Mouse (Mus musculus) spleen, postnatal 4 days (tissue): ENCODE measurements around the gene Slc6a2.

ENCODE experiments used
- DNase-seq, 2 experiments: peaks; one replicate each; pipeline ENCODE4 v3.0.0; 2022; ENCODE audit warnings: low spot score in 2 of 2

Gene Slc6a2

DNA sequence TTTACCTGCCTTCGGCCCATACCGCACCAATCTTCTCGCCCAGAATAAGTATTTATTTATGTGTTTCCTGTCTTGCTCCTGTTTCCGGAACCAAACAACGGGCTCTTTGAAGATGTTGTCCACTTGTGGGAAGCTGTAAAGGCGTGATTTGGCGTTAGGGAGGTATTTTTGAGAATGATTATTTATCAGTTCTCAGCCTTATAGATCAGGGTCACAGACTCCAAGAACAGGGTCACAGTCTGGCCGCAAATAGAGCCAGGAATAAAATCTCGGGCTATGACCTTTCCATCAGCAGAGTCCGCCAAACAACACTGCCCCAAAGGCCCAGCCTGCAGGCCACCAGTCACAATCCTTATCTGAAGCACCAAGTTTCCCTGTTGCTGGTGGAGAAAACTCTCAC lies at the start of gene Slc6a2:
Slc6a2 (plus strand) TSS at position 301 of the 400 bp plus-strand sequence.
- no peak for DNase-seq

DNA sequence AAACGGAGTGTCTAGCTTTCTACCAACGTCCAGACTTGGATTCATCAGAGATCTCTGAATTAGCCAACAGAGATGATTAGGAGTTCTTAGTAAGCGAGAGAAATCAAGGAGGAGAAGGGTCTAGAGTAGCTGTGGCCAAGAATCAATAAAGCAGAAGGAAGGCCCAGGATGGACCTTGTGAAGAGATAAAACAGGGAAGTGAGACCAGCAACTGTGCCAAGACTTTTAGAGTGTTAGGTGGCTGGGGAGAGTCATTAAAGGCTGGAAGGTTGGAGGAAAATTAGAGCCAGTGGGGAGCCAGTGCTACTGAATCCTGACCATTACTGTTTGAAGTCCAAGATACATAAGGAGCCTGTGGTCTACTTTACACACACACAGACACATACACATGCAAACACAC lies 48.4 kb upstream of the Slc6a2 start:
- DNase-seq: no peak

DNA sequence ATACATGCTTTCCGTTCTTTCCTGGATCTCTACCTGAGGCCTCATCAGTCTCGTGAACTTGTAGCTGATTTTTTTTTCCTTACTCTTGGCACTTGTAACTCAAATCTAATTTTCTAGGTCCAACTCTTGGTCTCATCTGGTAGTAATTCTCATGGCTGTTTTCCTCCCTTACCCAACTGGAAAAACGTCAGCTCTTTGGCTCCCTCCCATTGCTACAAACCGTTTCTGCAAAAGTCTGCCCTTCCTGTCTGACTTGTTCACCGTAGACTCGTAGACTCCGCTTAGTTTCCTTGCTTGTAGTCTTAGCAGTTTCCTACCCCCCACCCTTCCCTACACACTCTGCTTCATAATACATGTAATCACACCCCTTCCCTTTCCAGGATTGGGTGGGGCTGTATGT lies 46.5 kb upstream of the Slc6a2 start:
- DNase-seq: no peak

DNA sequence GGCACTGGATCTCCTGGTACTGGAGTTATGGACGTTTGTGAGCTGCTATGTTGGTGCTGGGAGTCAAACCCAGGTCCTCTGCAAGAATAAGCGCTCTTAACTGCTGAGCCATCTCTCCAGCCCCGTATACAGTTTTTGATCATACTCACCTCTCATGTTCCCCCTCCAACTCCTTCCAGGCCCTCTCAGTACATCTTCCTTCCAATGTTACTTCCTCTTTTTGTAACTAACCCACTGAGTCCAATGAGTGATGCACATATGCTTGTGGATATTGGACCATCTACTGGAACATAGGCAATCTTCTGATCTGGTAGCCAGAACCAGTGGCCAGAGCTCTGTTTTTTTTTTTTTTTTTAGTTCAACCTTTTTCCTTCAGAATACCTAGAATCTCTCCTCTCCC lies 43.8 kb upstream of the Slc6a2 start:
- DNase-seq: no peak

DNA sequence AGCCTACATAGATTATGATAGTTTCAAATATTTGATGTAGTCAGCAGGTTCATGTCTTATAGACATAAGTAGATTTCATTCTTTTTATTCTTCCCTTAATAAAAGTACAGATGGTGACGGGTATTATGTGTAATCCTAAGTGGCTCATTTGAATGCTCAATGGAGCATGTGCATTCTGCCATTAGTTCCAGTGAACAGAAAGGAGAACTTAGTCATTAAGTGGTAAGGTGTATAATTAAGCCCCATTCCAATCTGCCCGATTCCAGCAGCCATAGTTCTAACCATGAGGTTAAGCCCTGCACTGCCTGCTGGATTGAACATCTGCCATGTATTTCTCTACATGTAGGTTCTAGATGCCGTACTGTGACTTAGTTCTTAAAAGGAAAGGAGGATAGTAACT lies 38.1 kb upstream of the Slc6a2 start:
- no peak for DNase-seq

DNA sequence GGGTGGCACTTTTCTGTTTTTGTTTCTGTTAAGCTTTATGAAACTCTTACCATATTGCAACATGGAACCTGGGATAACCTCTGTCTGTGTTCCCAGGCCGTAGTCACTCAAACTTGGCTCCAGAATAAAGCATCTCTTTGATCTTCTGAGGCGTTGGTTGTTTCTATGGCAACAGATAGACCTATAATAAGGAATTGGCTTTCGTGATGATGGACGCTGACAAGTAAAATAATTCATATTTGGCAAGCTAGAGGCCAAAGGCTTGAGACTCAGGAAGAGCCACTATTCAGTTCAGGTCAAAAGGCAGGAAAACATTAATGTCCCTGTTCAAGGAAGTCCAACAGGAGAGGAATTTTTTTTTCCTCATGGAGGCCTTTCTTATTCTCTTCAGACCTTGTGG lies 30.9 kb upstream of the Slc6a2 start:
- no peak for DNase-seq

DNA sequence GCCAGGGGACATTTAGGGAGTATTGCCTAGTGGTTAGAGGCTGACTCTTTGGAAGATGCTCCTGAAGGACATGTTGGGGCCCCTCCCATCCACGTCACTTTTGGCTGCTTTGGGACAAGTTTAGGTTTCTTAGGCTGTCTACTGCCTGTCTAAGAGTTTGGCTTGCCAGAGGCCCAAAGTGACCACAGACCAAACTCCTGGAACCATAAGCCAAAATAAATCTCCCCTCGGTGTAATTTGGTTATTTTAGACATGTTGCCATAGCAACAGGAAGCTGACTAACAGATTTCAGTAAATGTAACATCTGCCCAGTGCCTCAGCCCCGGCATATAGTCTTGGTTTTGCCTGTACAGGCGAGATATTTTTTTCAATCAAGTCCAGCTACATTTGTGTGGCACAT lies 21.8 kb upstream of the Slc6a2 start:
- DNase-seq: no peak

DNA sequence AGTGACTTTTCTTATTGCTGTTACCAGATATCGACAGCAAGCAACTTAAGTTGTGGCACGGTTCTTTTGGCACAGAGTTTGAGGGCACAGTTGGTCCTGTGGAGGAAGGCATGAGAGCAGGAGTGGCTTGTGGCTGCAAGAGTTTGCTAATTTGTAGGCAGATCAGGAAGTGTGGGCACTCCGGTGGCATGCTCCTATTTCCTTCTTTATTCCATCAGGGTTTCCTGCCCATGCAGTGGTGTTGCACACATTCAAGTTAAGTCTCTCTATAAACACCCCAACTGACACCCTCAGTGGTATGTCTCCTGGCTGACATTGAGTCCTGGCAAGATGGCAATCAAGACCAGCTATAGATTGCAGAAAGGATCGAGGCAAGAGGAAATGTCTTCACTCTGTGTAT lies 10.8 kb upstream of the Slc6a2 start:
- DNase-seq: no peak

DNA sequence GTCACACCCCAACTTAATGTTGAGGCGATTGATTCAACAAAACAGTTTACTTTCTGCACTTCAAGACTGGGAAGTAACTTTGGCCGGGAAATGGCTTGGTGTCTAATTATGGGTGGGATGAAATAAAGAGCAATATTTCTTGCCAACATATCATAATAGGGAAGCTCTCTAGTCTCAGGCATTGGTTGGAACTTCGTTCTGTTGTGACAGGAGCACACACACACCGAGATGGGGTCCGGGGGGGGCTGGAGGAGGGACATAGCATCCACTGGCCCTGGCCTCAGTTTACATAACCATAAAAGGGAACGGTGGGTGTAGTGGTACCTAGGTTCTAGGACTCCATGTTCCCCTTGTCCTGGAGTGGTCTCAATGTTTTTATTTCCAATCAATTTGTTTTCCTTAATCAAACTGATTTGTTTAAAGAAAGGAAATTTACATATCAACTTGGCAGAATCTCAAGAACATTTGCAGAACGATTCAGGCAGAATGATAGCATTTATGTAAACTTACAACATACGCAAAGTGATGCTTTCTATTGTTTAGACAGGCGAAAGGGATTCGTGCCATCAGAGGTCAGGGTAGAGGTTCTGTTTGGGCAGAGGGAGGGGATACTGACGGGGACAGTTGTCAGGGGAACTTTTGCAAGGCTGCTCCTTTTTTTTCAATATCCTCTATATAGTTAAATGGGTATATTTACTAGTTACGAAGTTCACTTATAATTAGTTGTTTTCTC lies 9.1 kb upstream of the Slc6a2 start:
- DNase-seq: no peak

DNA sequence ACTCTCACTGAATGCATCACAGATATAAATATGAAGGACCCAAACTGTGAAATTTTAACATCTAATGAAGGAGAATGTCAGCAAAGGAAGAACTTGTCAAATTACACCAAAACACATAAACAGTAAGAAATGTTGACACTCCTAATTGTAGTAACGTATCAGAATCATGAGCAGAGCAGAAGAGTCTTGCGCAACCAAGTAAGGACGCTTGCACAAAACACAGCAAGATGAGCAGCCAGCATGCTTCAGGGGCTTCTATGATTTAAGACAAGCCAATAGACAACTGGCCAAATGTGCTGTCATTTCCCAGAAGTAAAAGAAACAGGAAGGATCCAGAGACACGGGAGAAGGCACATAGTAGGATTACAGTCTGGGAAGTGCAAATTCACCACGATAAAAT lies 5.8 kb upstream of the Slc6a2 start:
- DNase-seq: no peak

DNA sequence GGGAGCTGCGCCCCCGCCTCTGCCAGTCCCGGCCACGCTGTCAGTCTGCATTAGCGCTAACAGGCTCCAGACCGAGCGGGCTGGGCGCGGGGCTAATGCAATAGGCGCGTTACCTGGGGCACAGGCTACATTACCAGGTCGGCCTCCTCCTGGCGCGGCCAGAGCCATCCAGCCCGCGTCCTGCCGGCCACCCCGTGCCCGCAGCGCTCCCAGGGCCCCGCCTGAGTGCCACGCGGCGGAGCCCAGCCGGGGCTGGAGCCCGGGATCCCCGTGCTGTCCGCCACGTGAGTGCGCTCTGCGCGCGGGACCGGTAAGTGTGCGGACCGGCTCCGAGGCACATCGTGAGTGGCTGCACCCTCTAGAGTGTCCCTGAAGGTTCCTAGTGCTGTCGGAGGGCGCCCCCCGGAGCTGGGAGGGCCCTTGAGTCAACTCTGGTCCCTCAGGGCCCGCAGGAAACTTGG lies 602 bp downstream of the Slc6a2 start:
- DNase-seq: no peak

DNA sequence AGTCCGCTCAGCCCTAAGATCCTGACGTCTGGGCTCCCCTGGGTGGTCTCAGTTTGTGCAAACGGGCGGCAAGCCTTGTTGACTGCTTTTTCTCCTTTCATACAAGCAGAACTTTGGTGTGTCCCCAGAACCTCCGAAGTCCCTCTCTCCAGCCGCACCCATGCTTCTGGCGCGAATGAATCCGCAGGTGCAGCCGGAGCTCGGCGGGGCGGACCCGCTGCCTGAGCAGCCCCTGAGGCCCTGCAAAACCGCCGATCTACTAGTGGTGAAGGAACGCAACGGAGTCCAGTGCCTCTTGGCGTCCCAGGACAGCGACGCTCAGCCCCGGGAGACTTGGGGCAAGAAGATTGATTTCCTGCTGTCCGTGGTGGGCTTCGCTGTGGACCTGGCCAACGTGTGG lies 1.2 kb downstream of the Slc6a2 start:
- no peak for DNase-seq

DNA sequence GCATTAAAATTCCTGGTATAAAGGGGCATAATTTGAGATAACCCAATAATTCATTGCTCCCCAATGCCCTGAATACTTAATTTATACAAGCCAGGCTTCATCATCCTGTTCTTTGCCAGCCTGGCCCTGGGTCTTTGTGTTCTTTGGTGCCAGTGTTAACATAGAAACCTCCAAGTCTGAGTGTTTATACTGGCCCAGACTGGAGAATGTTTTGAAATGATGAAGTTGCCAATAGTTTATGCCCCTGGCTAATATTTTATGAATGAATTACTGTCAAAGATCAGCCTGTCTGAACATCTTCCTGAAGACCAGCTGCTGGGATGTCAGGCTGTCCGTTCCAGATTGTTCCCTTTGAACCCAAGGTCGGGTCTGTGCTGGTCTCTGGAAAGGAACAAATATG lies 4.7 kb downstream of the Slc6a2 start:
- no peak for DNase-seq

DNA sequence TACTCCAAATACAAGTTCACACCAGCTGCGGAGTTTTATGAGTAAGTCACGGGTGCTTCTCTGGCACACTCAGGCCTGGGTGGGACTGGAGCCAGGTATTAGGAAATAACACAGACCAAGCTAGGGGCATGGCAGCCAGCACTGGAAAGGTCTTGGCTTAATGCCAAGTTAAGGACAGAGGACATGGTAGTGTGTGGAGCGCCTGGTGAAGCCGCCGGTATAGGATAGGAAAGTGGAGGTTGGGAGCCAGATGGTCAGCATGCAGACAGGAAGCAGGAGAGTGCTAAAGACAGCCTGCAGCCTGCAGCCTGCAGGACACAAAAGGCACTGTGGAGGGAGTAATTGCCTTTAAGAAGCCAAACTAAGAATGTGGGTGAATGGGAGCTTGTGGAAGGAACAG lies 13.1 kb downstream of the Slc6a2 start:
- no peak for DNase-seq

DNA sequence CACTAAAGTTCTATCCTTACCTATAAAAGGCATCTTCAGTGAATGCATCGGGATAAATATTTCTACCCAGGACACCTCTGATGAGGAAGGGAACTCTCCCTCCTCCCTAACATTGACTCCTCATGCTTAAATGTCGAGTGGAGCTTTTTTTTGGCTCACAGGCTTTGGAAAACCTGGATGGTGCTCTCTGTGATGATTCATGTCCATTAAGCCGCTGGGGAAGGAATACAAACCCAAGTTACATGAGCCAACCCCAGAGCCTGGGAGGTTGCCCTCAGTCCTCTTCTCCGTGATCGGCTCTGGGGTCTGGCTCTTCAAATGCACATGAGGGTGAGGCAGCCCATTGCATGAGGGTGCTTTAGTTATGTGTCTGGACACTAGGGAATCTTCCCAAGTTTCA lies 16.8 kb downstream of the Slc6a2 start:
- DNase-seq: no peak

DNA sequence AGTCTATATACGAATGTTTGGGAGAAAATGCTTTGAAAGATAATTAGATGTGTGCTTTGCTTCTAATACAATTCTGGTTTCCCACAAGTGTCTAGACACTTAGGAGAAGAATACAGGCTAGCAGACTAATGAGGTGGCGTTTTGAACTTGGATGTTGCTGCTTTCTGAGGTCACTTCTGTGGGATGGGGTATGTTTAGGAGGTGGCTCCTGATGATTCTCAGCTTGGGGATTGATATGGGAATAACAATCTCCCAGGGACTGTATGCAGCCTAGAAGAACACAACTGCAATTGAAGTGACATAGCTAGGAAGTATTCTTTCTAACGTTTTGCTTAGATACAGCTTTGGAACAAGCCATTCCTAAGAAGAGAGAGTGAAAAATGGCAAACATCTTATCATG lies 22.6 kb downstream of the Slc6a2 start:
- no peak for DNase-seq

DNA sequence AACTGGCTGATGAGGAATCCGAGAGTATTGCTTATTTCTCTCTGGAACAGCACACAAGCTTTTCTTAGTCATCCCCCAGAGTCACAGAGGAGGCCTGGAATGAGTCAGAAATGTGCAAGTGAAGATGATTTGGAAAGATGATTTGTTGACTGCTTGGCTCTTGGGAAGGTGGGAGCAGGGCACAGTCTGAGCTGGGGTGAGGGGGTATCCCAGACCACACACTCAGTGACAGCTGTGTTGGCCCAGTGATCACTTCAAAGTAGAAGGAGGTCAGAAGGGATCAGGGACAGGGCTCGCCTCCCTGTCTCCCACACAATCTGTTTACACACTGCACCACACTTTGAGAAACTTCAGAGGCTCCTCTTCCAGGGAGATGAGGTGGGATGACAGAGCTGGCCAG lies 24.5 kb downstream of the Slc6a2 start:
- DNase-seq: no peak

DNA sequence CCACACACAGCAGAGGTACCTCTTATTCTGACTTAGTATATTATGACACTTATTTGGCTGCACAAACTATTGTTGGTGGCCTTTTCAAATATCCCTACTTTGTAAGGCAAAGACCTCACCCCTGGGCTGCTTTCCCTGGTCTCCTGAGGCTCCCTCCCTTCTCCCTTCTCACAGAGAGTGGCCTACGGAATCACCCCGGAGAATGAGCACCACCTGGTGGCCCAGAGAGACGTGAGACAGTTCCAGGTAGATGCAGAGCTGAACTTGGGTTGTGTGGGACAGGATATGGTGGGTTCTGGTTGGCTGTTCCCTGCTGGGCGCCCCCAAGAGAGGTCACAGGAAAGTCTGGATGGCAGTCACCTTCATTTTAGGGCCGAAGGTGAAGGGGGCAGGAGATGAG lies 37.0 kb downstream of the Slc6a2 start:
- DNase-seq: no peak

DNA sequence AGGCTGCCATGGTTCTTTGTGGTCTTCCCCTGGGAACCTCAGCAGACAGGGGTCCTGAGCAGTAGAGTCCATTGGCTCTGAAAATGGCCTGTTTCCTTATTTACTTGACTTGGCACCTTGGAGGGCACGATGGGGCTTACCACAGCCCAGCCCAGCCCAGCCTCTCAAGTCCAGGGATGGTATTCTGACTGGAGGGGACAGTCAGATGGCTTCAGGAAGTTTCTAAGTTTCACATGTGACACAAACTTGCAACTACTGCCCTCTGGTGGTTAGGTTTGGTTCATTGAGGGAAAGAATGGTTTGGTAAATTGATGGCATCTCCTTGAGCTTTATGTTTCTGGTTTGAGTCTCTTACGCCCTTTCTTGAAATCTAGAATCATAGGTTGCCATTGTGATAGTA lies 38.7 kb downstream of the Slc6a2 start:
- no peak for DNase-seq

DNA sequence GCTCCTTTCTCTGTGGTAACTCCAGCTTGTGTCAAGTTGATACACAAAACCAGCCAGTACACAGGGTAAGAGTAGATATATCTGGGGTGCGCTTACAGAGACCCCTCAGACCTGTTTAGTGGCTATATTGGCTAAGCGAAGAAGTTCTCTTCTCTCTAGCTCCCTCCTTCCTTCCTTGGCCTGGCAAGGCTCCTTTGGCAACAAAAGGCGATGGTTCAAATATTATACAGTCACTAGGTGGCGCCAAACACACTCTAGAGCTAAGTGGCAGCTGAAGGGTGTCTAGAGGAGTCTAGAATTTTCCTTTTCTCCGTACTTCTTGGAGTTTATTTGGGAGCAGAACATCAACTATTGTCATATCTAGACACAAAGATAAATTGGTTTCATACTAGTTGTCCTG lies 50.4 kb downstream of the Slc6a2 start:
- no peak for DNase-seq

DNA sequence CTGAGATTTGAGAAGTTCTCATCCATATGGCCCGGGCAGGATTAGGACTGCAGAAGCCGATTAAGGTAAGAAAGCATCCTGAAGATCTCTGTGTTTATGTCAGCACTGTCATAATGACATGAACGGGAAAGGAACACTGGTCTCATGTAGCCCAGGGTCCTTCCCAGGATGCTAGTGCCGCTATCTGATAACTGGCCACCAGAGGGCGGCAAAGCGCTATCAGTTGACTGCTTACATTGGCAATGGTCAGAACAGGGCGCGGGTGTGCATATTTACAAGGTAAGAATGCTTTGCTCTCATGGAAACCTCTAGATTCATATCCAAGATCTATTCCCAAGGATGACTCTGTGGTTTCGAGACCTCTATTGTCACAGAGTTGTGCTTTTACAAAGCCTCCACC lies 51.6 kb downstream of the Slc6a2 start:
- peak; percentile 59 to 87 for DNase-seq

DNA sequence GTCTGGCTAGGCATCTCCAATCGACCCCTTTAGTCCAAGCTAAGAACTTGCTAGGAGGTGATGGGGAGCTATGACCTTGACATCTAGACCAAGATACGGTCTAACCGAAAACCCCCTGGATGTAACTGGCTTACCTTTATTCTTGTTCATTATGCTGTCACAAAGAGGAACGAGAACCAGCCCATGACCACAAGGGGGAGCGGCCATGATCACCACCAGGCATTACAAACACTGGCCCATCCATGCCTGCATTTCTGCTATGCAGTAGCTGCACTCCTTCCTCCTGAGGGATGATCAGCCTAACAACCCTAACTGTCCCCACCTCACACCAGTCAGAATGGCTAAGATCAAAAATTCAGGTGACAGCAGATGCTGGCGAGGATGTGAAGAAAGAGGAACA lies 52.3 kb downstream of the Slc6a2 start:
- no peak for DNase-seq

DNA sequence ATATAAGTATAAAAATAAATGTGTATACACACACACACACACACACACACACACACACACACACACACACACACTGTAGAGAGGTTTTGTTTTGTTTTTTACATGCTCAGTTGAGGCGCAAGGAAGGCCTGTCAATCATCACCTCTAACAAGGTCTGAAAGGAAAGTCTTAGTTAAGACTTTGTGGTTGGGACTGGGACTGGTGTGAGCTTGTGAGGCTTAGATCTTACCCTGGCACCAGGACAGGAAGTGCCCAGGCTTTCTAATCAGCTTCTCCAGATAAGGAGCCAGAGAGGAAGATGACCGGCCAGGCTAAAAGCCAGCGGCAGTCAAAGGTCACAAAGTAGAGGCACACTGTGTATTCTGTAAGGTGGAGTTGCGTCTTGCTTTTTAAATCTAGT lies 54.4 kb downstream of the Slc6a2 start:
- DNase-seq: no peak

DNA sequence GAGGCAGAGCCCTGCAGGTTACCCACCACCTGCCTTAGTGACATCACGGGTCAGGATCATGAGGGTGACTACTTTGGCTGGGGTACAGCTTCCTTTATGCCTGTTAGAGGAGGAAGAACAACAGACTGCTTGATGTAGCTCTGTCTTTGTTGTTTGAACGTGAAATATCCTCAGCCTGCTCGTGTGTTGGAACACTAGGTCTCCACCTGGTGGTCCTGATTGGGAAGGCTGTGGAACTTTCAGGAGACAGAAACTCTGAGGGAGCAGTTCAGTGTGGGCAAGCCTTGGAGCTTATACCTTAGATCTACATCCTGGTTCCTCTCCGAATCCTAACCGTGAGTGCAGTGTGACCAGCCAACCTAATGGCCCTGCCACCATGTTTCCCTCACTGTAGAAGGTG lies 61.9 kb downstream of the Slc6a2 start:
- DNase-seq: no peak
